Mouse (Mus musculus): ENCODE measurements around the gene Gm49361. TPM values are rescaled to one million over a fixed set of nuclear protein-coding genes. Genes with fewer than 3 reads are reported as not detected.

Gene Gm49361
- polyA plus RNA-seq, 1 experiment from 2014 or later: not detected

DNA sequence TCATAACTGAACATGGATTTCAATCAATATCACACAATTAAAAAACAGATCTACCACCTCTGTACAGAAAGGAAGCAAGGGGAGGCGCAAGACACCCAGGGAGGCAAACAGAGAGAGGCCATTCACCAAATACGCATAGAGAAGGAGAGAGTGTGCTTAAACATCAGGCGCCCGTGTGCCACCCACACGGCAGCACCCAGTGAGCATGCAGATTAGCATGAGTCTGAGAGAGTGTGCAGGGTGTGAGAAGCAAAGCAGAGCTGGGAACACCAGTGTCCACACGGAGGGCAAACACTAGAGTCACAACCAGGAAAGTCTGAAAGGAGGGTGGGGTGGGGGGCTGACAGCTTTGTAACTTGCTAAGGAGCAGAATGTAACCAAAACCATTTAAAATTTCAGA is 130.1 kb downstream of the Gm49361 start:
- Histone ChIP-seq H3K9ac (no peak overlapping the region), H3K4me3 (no peak overlapping the region), H3K4me2 (no peak overlapping the region), H3K4me1 (peaks cover 14% of the 10 kb centered on the region), H3K9me3 (no peaks in the 10 kb centered on the region), H3K27me3 (no peaks in the 10 kb centered on the region), H3K36me3 (0 out of 2 replicates have a peak, but pooled peaks cover 3% of the 10 kb centered on the region), H3K27ac (peak overlapping the region; percentile 63; the same call in 1 of the 2 replicates)
- ATAC-seq (ENCODE audit: borderline replicate concordance, extremely low read depth, low FRiP score, low TSS enrichment): no peak
- WGBS: 58% methylated on average over 6 of the region's 6 CpGs

DNA sequence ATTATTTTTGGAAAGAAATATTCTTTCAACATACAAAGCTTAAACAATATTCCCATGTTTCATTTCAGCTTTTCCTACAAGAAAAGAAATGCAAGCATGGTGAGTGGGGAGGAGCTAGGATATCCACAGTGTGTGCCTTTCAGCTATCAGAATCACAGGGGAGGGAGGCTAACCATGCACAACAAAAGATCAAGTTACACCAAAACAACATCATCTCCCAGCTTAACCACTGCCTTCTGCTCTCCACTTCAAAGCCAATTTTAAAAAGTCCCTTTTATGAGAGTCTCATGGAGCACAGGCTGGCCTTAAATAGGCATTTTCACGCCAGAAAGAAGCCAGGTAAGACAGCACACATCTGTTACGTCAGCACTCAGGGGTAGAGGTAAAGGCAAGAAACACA is 134.9 kb downstream of the Gm49361 start:
- Histone ChIP-seq H3K27me3 (no peaks in the 10 kb centered on the region), H3K27ac (no peak overlapping the region), H3K4me1 (peaks cover 33% of the 10 kb centered on the region), H3K4me3 (no peak overlapping the region), H3K4me2 (no peak overlapping the region), H3K9me3 (no peaks in the 10 kb centered on the region), H3K9ac (no peak overlapping the region), H3K36me3 (0 out of 2 replicates have a peak, but pooled peaks cover 3% of the 10 kb centered on the region)
- 78% methylated on average over 2 of the region's 2 CpGs for WGBS
- no peak for ATAC-seq (ENCODE audit: borderline replicate concordance, extremely low read depth, low FRiP score, low TSS enrichment)

- Histone ChIP-seq H3K9me3 (no peaks in the 10 kb centered on the region), H3K27ac (peak overlapping the region; percentile 32; the same call in 1 of the 2 replicates), H3K4me2 (no peak overlapping the region), H3K4me1 (peaks cover 29% of the 10 kb centered on the region), H3K27me3 (no peaks in the 10 kb centered on the region), H3K9ac (no peak overlapping the region), H3K36me3 (0 out of 2 replicates have a peak, but pooled peaks cover 3% of the 10 kb centered on the region), H3K4me3 (no peak overlapping the region)
- WGBS: 47% methylated on average over 4 of the region's 4 CpGs
- no peak for ATAC-seq (ENCODE audit: borderline replicate concordance, extremely low read depth, low FRiP score, low TSS enrichment)
Measured at GRCm38 (mm10) chr14:57609816-57610329, 136.0 kb downstream of the Gm49361 start.

- no peak overlapping the region for H3K4me3 ChIP-seq
- H3K9me3 ChIP-seq: no peaks in the 10 kb centered on the region
- H3K36me3 ChIP-seq: peaks cover 13% of the 10 kb centered on the region
- H3K27me3 ChIP-seq: no peaks in the 10 kb centered on the region
- peaks cover 29% of the 10 kb centered on the region for H3K4me1 ChIP-seq
- H3K9ac ChIP-seq: no peak overlapping the region
- H3K4me2 ChIP-seq: peak overlapping the region; percentile 27; the same call in 1 of the 2 replicates
- 5% methylated on average over 1 of the region's 1 CpGs for WGBS
- peak overlapping the region; percentile 73 for H3K27ac ChIP-seq
- ATAC-seq (ENCODE audit: borderline replicate concordance, extremely low read depth, low FRiP score, low TSS enrichment): peak; percentile 97
Measured at GRCm38 (mm10) chr14:57607500-57607899, 138.4 kb downstream of the Gm49361 start.

GRCm38 (mm10) chr14:57606663-57607365 is 139.1 kb downstream of the Gm49361 start:
- H3K27me3 ChIP-seq: no peaks in the 10 kb centered on the region
- no peak overlapping the region; the same call in 1 of the 2 replicates for H3K4me2 ChIP-seq
- peaks cover 29% of the 10 kb centered on the region for H3K4me1 ChIP-seq
- no peaks in the 10 kb centered on the region for H3K9me3 ChIP-seq
- ATAC-seq (ENCODE audit: borderline replicate concordance, extremely low read depth, low FRiP score, low TSS enrichment): peak; percentile 61; the same call in 1 of the 2 replicates
- no peak overlapping the region for H3K9ac ChIP-seq
- H3K27ac ChIP-seq: peak overlapping the region; percentile 77
- no peak overlapping the region for H3K4me3 ChIP-seq
- H3K36me3 ChIP-seq: peaks cover 16% of the 10 kb centered on the region
- WGBS: 31% methylated on average over 8 of the region's 8 CpGs

DNA sequence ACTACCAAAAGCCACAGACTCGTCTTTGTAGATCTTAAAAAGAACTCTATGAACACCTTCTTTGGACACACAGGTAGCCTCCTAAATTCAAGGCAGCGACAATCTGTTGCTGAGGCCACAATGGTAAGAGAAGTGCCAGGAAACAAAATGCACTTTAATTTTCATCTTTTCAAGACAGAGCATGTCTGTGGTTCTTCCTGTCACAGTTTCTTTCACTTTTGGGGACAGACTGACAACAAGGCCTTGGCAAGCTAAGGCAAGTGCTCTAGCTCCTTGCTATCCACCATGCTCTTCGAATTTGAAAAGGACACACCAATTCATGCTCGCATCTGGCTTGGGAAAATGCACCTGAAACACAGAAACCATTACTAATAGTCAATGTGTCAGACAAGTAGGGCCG is 152.6 kb downstream of the Gm49361 start:
- WGBS: 93% methylated on average over 5 of the region's 5 CpGs
- ATAC-seq (ENCODE audit: borderline replicate concordance, extremely low read depth, low FRiP score, low TSS enrichment): no peak
- Histone ChIP-seq H3K4me3 (no peak overlapping the region), H3K36me3 (peaks cover 62% of the 10 kb centered on the region), H3K27ac (no peak overlapping the region), H3K27me3 (no peaks in the 10 kb centered on the region), H3K9me3 (no peaks in the 10 kb centered on the region), H3K9ac (no peak overlapping the region), H3K4me1 (no peaks in the 10 kb centered on the region), H3K4me2 (no peak overlapping the region)

Other genes with a start within 250 kb of the Gm49361 start
- 5.2 and 6.1 TPM in 2 replicates for gene Il17d, start 221.3 kb downstream of the Gm49361 start, polyA plus RNA-seq (2015; fragmentation: Nextera tagmentation; extraction: Ambion mirVana)
- gene Eef1akmt1, start 174.5 kb downstream of the Gm49361 start, polyA plus RNA-seq (2015; fragmentation: Nextera tagmentation; extraction: Ambion mirVana): 106 and 108 TPM in 2 replicates
- 21.4 and 23.4 TPM in 2 replicates for gene Xpo4, start 80.7 kb downstream of the Gm49361 start, polyA plus RNA-seq (2015; fragmentation: Nextera tagmentation; extraction: Ambion mirVana)
- 23.8 and 25.6 TPM in 2 replicates for gene Lats2, start 12.3 kb upstream of the Gm49361 start, polyA plus RNA-seq (2015; fragmentation: Nextera tagmentation; extraction: Ambion mirVana)
- 23.0 and 24.5 TPM in 2 replicates for gene Sap18, start 52.1 kb upstream of the Gm49361 start, polyA plus RNA-seq (2015; fragmentation: Nextera tagmentation; extraction: Ambion mirVana)
- 45.0 and 46.9 TPM in 2 replicates for gene Ska3, start 80.1 kb upstream of the Gm49361 start, polyA plus RNA-seq (2015; fragmentation: Nextera tagmentation; extraction: Ambion mirVana)
- gene Mrpl57, start 80.1 kb upstream of the Gm49361 start, polyA plus RNA-seq (2015; fragmentation: Nextera tagmentation; extraction: Ambion mirVana): 132 and 140 TPM in 2 replicates
- 72.3 and 76.7 TPM in 2 replicates for gene Zdhhc20, start 144.2 kb upstream of the Gm49361 start, polyA plus RNA-seq (2015; fragmentation: Nextera tagmentation; extraction: Ambion mirVana)